Mouse (Mus musculus): ENCODE data around the gene Commd7.

GRCm38 (mm10) chr2:153609058-153609457 lies 23.5 kb downstream of the Commd7 start:
- TF ChIP-seq CTCF (IDR thresholded peaks at IDR 0.05; ENCODE audit: insufficient read depth, low read depth, low read length) = no peak
- TF ChIP-seq POLR2A (IDR thresholded peaks at IDR 0.05; ENCODE audit: insufficient read depth, low read depth, low read length) = no peak
